Mouse (Mus musculus) midbrain, embryonic 16.5 days (tissue): ENCODE measurements around the gene Cxcr1. TPM values are rescaled to one million over a fixed set of nuclear protein-coding genes. Genes with fewer than 3 reads are reported as not detected.
A peak's percentile ranks its signal among the peaks of the same experiment; 100 is the strongest.

Experiments used
- ATAC-seq: fragments of 200-750 bp; cut with Nextera tagmentation; 2 replicates; pipeline ENCODE4 v1.8.0; 2017; ENCODE audit warnings: moderate TSS enrichment
- H3K27ac ChIP-seq: fragments of 300-500 bp; sonication (generic); 2 replicates; pipeline ENCODE4 v1.5.1; 2014; ENCODE audit warnings: mild to moderate bottlenecking, low read length, mixed read lengths
- H3K27me3 ChIP-seq: fragments of 300-500 bp; sonication (generic); 2 replicates; pipeline ENCODE4 v1.6.1; 2014; ENCODE audit warnings: low read depth, low read length, mixed read lengths; ENCODE audit not compliant: control insufficient read depth, insufficient read depth
- H3K36me3 ChIP-seq: fragments of 300-500 bp; sonication (generic); 2 replicates; pipeline ENCODE4 v1.6.1; 2014; ENCODE audit warnings: mild to moderate bottlenecking, low read length, moderate library complexity, mixed read lengths; ENCODE audit not compliant: control insufficient read depth, insufficient read depth
- H3K4me1 ChIP-seq: fragments of 300-500 bp; sonication (generic); 2 replicates; pipeline ENCODE4 v1.6.1; 2014; ENCODE audit warnings: mild to moderate bottlenecking, low read length, mixed read lengths; ENCODE audit not compliant: control insufficient read depth, insufficient read depth
- H3K4me2 ChIP-seq: fragments of 300-500 bp; sonication (generic); 2 replicates; pipeline ENCODE4 v1.6.1; 2014; ENCODE audit warnings: mild to moderate bottlenecking, low read length, mixed read lengths
- H3K4me3 ChIP-seq: fragments of 300-500 bp; sonication (generic); 2 replicates; pipeline ENCODE4 v1.5.1; 2014; ENCODE audit warnings: low read depth, mild to moderate bottlenecking, low read length, moderate library complexity, mixed read lengths
- H3K9ac ChIP-seq: fragments of 300-500 bp; sonication (generic); 2 replicates; pipeline ENCODE4 v1.6.1; 2014; ENCODE audit warnings: low read depth, low read length, mixed read lengths
- H3K9me3 ChIP-seq: fragments of 300-500 bp; sonication (generic); replicated peaks from 2 replicates; pipeline ENCODE4 v1.6.1; 2014; ENCODE audit warnings: mild to moderate bottlenecking, low read length, mixed read lengths; ENCODE audit not compliant: control insufficient read depth, poor library complexity, severe bottlenecking
- WGBS: fragments of 180-500 bp; shearing (Covaris S2); extraction: QIAGEN DNeasy Blood & Tissue Kit; methylation state at CpG from one replicate; pipeline ENCODE4 v1.1.7; 2014; 5-methylcytosine and 5-hydroxymethylcytosine counted together
- microRNA counts: library from miRNA; unstranded; fragments of <30 nt; microRNA quantifications from one replicate; lab custom pipeline; 2016
- microRNA-seq: library from miRNA; unstranded; fragments of <30 nt; microRNA quantifications from one replicate; pipeline ENCODE4, GENCODE M21; 2017
- polyA plus RNA-seq: library from polyadenylated mRNA; unstranded; fragments of >200 nt; fragmentation: Nextera tagmentation; extraction: Ambion mirVana; gene quantifications from 2 replicates; pipeline ENCODE4 v1.2.1, GENCODE M21; 2015

The Cxcr1 gene
- polyA plus RNA-seq, 1 experiment from 2014 or later: not detected

GRCm38 (mm10) chr1:74155435-74156012 lies 38.9 kb downstream of the Cxcr1 start:
- no peak overlapping the region for H3K27ac ChIP-seq
- H3K36me3 ChIP-seq: no peaks in the 10 kb centered on the region
- ATAC-seq: no peak
- H3K4me2 ChIP-seq: no peak overlapping the region
- H3K4me1 ChIP-seq: no peaks in the 10 kb centered on the region
- H3K27me3 ChIP-seq: no peaks in the 10 kb centered on the region
- no peak overlapping the region for H3K4me3 ChIP-seq
- H3K9ac ChIP-seq: no peak overlapping the region
- 92% methylated on average over 6 of the region's 6 CpGs for WGBS
- H3K9me3 ChIP-seq: no peaks in the 10 kb centered on the region

- Histone ChIP-seq H3K36me3 (no peaks in the 10 kb centered on the region), H3K27me3 (no peaks in the 10 kb centered on the region), H3K4me3 (no peak within 1 kb of the TSS), H3K9ac (no peak within 1 kb of the TSS), H3K4me1 (no peaks in the 10 kb centered on the region), H3K4me2 (no peak within 1 kb of the TSS), H3K9me3 (no peaks in the 10 kb centered on the region), H3K27ac (no peak within 1 kb of the TSS)
- ATAC-seq: no peak
- 81% methylated on average over 8 of the region's 8 CpGs for WGBS
Measured at GRCm38 (mm10) chr1:74153461-74154184, 40.8 kb downstream of the Cxcr1 start, which contains the start of gene Cxcr2. TSS of gene Cxcr2 (plus strand) at chr1:74153989.

DNA sequence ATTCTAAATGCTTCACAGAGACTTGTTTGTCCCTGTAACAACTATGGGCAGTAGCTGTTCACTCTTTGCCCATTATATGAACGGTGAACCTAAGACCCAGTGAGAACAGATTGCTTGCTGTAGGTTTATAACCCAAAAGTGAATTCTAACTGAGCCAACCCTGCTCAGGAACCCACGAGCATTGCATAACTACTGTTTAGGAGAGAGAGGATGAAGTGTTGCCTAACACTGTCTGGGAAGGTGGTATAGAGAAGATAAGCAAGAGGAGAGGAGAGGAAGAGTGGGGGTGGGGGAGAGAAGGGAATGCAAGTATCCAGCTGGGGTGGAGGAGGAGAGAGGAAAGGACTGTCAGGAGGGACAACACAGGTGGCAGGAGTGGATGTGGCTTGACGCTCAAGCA lies 43.3 kb downstream of the Cxcr1 start:
- no peak overlapping the region for H3K27ac ChIP-seq
- H3K4me2 ChIP-seq: no peak overlapping the region
- 85% methylated on average over 3 of the region's 3 CpGs for WGBS
- no peak overlapping the region for H3K9ac ChIP-seq
- no peaks in the 10 kb centered on the region for H3K4me1 ChIP-seq
- H3K9me3 ChIP-seq: no peaks in the 10 kb centered on the region
- ATAC-seq: no peak
- H3K36me3 ChIP-seq: no peaks in the 10 kb centered on the region
- H3K4me3 ChIP-seq: no peak overlapping the region
- no peaks in the 10 kb centered on the region for H3K27me3 ChIP-seq

DNA sequence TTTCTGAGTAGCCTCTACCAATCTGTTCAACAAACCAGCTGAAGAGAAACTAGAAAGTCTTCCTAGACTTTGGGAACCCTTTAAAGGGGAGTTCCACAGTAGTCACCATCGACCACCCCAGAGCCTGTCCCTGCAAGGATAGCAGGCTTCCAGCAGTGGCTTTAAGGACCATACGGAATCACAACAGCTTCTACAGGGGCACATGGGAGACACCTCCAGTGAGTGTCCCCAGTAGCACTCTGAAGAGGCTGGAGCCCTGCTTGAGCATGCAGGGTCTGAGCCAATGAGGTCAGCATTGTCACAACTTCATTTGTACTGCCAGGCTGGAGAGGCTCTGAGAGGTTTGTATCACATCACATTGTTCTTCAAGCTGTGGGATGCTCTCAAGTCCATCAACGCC lies 44.3 kb downstream of the Cxcr1 start:
- H3K4me2 ChIP-seq: no peak overlapping the region
- ATAC-seq: no peak
- H3K27ac ChIP-seq: no peak overlapping the region
- H3K36me3 ChIP-seq: no peaks in the 10 kb centered on the region
- H3K9ac ChIP-seq: no peak overlapping the region
- 72% methylated on average over 3 of the region's 3 CpGs for WGBS
- H3K9me3 ChIP-seq: no peaks in the 10 kb centered on the region
- H3K27me3 ChIP-seq: no peaks in the 10 kb centered on the region
- no peaks in the 10 kb centered on the region for H3K4me1 ChIP-seq
- no peak overlapping the region for H3K4me3 ChIP-seq

- H3K4me1 ChIP-seq: no peaks in the 10 kb centered on the region
- no peak overlapping the region for H3K27ac ChIP-seq
- 92% methylated on average over 6 of the region's 6 CpGs for WGBS
- H3K27me3 ChIP-seq: no peaks in the 10 kb centered on the region
- no peaks in the 10 kb centered on the region for H3K36me3 ChIP-seq
- H3K4me2 ChIP-seq: no peak overlapping the region
- H3K9me3 ChIP-seq: no peaks in the 10 kb centered on the region
- no peak overlapping the region for H3K4me3 ChIP-seq
- ATAC-seq: no peak
- H3K9ac ChIP-seq: no peak overlapping the region
Measured at GRCm38 (mm10) chr1:74149106-74149885, 45.1 kb downstream of the Cxcr1 start.

MicroRNAs encoded within 50 kb of the gene (microRNA counts, 519-probe panel; counts per million panel counts)
- microRNA mmu-miR-1928 (lab: Ali Mortazavi, UCI): 2,321 counts per million, percentile 69 among the panel's probes with 10 or more counts

Small RNA genes lying within 50 kb of the gene (microRNA-seq; reads per million reads assigned to microRNA genes)
- not detected for gene Mir1928

Other genes starting within 250 kb of the Cxcr1 start
- 8.2 and 11.8 TPM in 2 replicates for gene Tns1, start 70.2 kb downstream of the Cxcr1 start, polyA plus RNA-seq
- gene Rufy4, start 69.1 kb downstream of the Cxcr1 start, polyA plus RNA-seq: 0.17 and 0.49 TPM in 2 replicates
- 0.08 and 0.09 TPM in 2 replicates for gene Cxcr2, start 40.6 kb downstream of the Cxcr1 start, polyA plus RNA-seq
- 434 and 444 TPM in 2 replicates for gene Arpc2, start 41.5 kb upstream of the Cxcr1 start, polyA plus RNA-seq
- 0.20 and 0.34 TPM in 2 replicates for gene Gpbar1, start 83.9 kb upstream of the Cxcr1 start, polyA plus RNA-seq
- gene Aamp, start 90.1 kb upstream of the Cxcr1 start, polyA plus RNA-seq: 205 and 212 TPM in 2 replicates
- gene Pnkd, start 90.3 kb upstream of the Cxcr1 start, polyA plus RNA-seq: 117 and 125 TPM in 2 replicates
- gene Tmbim1, start 111.0 kb upstream of the Cxcr1 start, polyA plus RNA-seq: 6.2 and 8.4 TPM in 2 replicates
- 2.0 and 2.5 TPM in 2 replicates for gene Catip, start 167.5 kb upstream of the Cxcr1 start, polyA plus RNA-seq
- 1.2 and 2.4 TPM in 2 replicates for gene Slc11a1, start 180.6 kb upstream of the Cxcr1 start, polyA plus RNA-seq
- 12.5 and 13.7 TPM in 2 replicates for gene Ctdsp1, start 196.9 kb upstream of the Cxcr1 start, polyA plus RNA-seq
- 0.24 and 0.35 TPM in 2 replicates for gene Vil1, start 214.7 kb upstream of the Cxcr1 start, polyA plus RNA-seq